Mouse (Mus musculus) bone marrow, adult 2 months (tissue): ENCODE measurements at regions not wholly inside any gene's neighbourhood (a gene's known extent, or its start where the extent isn't known, plus 50 kb on each side); places are given as distances from the start of the nearest gene placed in this dataset.

ENCODE experiments used
- H3K27ac ChIP-seq: fragments of 200-500 bp; 2 replicates; pipeline ENCODE4 v1.5.1; 2012; ENCODE audit warnings: low read depth, mild to moderate bottlenecking, control low read depth, inconsistent platforms, low read length; ENCODE audit not compliant: control insufficient read depth, poor library complexity, insufficient read depth
- H3K4me1 ChIP-seq: fragments of 200-500 bp; 2 replicates; pipeline ENCODE4 v1.6.1; 2011; ENCODE audit warnings: low read length; ENCODE audit not compliant: control insufficient read depth, insufficient read depth
- H3K4me3 ChIP-seq: fragments of 200-500 bp; replicated peaks from 2 replicates; pipeline ENCODE3; 2011; ENCODE audit warnings: mild to moderate bottlenecking, low read depth, low read length, control low read depth; ENCODE audit not compliant: control insufficient read depth
- CTCF ChIP-seq: fragments of 200-500 bp; IDR thresholded peaks from 2 replicates; pipeline ENCODE4 v1.5.1; 2011; ENCODE audit warnings: low read length, control low read depth; ENCODE audit not compliant: control insufficient read depth, insufficient read depth
- POLR2A ChIP-seq: fragments of 200-500 bp; IDR thresholded peaks from 2 replicates; pipeline ENCODE4 v1.6.1; 2011; ENCODE audit warnings: low read depth, mild to moderate bottlenecking, control low read depth, low read length, borderline replicate concordance; ENCODE audit not compliant: control insufficient read depth
- WGBS: fragments of 180-500 bp; shearing (Covaris S2); methylation state at CpG from one replicate; pipeline ENCODE4 v1.1.7; 2018; 5-methylcytosine and 5-hydroxymethylcytosine counted together

DNA sequence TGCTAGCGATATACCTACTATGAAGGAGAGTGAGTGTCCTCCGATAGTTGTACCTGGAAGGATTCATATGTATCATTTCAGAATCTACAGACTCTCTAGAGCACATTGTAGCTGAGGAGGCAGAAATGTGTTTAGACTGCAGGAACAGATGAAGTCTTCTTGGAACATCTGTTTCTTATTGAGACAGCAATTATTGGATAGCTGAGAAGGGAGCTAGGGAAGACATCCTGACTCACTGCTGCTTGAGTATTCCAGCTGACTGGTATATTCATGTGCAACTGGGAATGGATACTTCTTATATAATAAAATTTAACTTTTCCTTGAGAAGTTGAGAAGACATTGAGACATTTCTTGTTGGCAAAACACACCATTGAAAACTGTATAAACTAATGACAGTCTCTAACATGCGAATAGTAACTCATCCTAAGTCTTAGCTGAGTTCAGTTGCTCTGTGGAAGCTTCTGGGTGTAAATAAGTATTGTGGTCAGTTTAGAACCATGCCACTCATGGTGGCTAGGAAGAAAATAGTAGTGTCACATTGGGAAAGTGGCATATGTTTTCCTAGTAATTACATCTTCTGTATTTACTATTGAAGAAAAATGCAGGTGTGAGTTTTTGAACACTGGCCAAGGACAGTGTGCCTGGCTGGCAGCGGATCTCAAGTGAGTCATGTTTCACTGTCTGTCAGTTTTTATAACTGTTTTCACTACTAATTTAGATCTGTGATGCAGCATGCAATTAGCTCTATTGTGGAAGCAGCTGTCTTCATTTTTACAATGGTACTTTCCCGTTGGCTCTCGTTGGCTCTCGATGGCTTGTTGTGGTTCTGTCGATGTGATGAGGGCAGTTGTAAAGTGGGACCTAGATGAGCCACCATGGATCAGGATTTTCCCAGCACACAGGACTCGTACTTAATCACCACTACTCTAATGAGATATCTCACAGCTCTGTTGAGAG is 163.5 kb downstream of the Sem1 start:
- Histone ChIP-seq H3K4me1 (no peaks in the 10 kb centered on the region), H3K27ac (no peak overlapping the region), H3K4me3 (no peak overlapping the region)
- TF ChIP-seq CTCF (no peak), POLR2A (no peak)
- 82% methylated on average over 9 of the region's 9 CpGs for WGBS

DNA sequence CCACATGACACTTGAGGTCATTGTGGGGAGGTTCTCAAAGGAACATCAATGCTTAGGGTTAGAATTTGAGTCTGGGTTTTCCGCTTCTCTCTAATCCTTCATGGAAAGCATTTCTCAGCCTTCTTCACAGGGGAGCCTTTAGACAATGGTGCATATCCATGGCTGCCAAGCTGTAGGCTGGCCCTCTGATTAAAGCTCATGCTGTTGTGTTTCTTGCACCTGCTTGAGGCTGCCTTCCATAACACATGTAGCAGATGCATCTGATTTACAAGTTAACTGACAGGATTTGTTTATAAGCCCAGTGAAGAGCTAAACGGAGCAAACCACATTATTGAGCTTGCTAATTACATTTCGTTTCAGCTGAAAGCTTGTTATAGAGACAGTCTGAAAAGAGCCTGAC is 180.5 kb downstream of the Sem1 start:
- no peak overlapping the region for H3K27ac ChIP-seq
- H3K4me3 ChIP-seq: no peak overlapping the region
- WGBS: 65% methylated on average over 3 of the region's 3 CpGs
- TF ChIP-seq POLR2A: no peak
- no peak for TF ChIP-seq CTCF
- H3K4me1 ChIP-seq: no peaks in the 10 kb centered on the region

DNA sequence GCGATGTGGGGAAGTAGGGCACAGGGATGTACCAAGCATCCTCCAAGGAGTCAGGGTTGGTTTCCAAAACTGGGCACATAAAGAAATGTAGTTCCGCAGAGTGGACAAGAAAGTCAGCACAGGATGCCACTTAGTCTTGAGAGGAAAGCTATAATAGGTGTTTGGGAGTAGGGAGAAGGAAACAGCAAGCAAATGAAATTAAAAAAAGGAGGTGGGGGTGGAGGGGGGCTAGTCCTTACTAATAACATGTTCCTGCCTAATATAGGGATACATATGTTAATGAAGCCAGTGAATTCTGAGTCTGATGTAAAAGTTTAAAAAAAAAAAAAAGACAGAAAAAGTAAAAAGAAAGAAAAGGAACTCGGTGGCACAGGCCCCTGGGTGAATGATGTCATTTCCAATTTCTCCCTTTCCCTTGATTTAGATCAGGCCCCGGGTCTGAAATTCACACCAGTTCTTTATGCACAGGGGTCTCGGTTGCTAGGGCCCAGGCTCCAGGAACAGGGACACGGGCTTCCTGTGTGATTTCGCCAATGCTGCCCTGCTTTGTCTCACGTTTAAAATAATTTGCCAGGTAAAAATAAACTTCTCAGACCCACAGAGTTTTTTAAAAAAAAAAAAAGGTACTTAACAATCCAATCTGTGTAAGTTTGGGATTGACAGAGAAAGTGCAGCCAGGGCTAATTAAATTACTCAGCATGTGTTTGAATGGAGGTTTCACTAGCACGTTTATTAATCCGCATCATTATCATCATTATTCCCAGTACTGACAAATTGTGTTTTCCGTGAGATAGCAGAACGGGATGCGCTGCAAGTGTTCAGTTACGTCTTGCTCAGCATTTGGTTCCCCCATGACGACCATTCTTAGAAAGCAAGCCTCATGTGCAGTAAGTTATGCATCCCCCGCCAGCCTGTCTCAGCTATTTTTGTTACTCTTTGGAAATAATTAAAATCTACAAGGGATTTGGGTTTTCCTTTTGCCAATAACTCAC is 172.8 kb upstream of the Slc25a13 start:
- no peak for TF ChIP-seq CTCF
- no peak for TF ChIP-seq POLR2A
- WGBS: 72% methylated on average over 16 of the region's 16 CpGs
- H3K4me1 ChIP-seq: no peaks in the 10 kb centered on the region
- H3K4me3 ChIP-seq: no peak overlapping the region
- no peak overlapping the region for H3K27ac ChIP-seq

DNA sequence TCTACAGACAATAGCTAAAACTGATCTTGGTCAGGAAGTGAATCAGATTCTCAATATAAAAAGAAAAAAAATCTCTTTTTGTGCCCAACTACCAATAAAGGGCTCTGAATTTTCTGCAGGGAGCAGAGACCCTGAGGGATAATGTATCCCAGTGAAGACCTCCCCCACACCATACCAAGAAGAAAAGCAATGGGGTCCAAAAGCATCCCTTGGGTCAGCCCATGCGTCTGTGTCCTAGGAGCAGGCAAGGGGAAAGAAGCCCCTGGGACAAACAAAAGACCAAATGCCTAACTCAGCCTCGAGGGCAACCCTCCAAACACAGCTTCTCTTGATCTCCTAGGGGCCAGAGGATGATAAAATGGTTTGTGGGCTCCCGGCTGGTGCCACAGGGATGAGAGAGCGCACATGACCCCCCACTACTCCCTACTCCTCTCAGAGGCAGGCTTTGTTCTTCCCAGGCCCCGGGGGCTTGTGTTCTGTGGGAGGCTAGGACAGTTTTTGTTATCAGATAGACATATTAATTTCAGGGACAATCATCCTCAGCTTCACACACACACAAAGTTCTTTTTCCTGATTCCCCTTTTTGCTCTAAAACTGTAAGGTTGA is 172.0 kb upstream of the Slc25a13 start:
- no peak overlapping the region for H3K27ac ChIP-seq
- H3K4me1 ChIP-seq: no peaks in the 10 kb centered on the region
- TF ChIP-seq CTCF: no peak
- TF ChIP-seq POLR2A: no peak
- WGBS: 56% methylated on average over 5 of the region's 5 CpGs
- H3K4me3 ChIP-seq: no peak overlapping the region

DNA sequence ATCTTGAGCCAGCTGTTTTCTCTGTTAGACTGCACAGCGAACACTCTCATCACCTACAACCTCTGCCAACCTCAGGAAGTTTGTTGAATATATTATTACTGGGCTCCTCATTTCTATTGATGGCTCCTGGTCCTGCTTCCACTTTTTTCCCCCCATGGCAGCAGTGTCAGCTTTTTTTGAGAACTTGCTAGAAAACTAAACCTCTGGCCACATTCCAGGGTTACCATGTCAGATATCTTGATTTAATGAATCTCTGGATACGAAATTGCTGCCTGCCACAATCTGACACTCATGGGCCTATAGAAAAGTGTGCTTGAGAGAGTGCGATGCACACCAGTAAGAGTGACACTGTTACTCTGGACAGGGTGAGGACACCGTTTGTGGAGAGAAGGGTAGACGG is 170.6 kb upstream of the Slc25a13 start:
- H3K4me1 ChIP-seq: no peaks in the 10 kb centered on the region
- 81% methylated on average over 5 of the region's 5 CpGs for WGBS
- TF ChIP-seq POLR2A: no peak
- TF ChIP-seq CTCF: no peak
- no peak overlapping the region for H3K27ac ChIP-seq
- H3K4me3 ChIP-seq: no peak overlapping the region

DNA sequence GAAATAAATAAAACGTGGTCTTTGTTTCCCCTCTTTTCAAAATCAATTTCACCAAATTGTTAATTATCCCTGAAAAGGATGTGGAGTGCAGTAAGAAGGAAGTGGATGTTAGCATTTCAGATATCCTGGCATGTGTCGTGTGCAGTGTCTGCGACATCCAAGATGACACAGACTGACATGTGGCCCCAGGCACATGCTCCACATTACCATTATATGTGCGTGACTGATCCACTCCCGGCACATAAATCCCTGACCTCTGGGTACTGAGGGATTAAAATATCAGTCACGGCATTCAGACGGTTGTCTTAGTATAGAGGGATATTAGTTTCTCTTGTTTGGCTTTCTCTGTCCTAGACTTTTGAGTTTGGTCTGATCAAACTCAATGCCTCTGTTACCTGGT is 168.0 kb upstream of the Slc25a13 start:
- H3K4me1 ChIP-seq: no peaks in the 10 kb centered on the region
- 79% methylated on average over 7 of the region's 7 CpGs for WGBS
- no peak overlapping the region for H3K27ac ChIP-seq
- H3K4me3 ChIP-seq: no peak overlapping the region
- TF ChIP-seq CTCF: no peak
- TF ChIP-seq POLR2A: no peak

DNA sequence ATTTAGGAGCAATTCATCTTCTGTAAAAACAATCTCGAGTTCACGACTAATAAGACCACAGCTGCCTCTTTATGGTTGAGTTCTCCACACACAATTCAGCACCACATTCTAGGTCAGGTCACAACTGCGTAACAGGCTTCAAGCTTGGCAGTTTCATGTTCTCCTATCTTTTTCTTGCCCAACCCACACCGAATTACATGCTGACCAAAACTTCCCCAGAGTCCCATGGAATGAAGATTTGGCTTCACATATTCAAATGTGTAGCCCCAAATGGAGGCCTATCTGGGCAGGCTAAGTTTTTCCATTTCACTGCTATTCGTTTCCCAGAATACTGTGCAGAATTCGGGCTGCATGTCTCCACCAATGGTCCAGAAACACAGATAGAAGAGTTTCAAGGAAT is 167.5 kb upstream of the Slc25a13 start:
- no peak overlapping the region for H3K4me3 ChIP-seq
- WGBS: 70% methylated on average over 6 of the region's 6 CpGs
- no peak overlapping the region for H3K27ac ChIP-seq
- H3K4me1 ChIP-seq: no peaks in the 10 kb centered on the region
- no peak for TF ChIP-seq CTCF
- TF ChIP-seq POLR2A: no peak

DNA sequence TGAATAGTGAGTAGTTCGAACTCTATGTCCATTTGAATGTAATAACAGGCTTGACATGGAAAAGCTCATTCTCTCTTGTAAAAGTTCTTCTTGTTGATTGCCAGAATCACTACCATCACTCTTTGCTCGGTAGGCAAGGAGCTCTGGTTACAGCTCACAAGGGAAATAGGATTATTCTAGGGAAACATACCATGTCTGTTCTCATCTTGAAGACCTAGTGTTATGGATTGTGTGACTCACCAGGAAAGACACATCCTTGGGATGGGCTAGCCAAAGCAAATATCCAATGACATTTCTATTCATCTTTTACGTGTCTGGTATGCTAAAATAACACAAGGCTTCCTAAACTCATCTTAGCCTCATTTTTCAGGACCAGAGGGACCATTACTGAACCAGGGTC is 155.4 kb upstream of the Slc25a13 start:
- no peaks in the 10 kb centered on the region for H3K4me1 ChIP-seq
- WGBS: 70% methylated on average over 3 of the region's 3 CpGs
- no peak overlapping the region for H3K27ac ChIP-seq
- no peak overlapping the region for H3K4me3 ChIP-seq
- no peak for TF ChIP-seq POLR2A
- TF ChIP-seq CTCF: no peak
